Mouse (Mus musculus): ENCODE measurements at regions not wholly inside any gene's neighbourhood (a gene's known extent, or its start where the extent isn't known, plus 50 kb on each side); places are given as distances from the start of the nearest gene placed in this dataset.

DNA sequence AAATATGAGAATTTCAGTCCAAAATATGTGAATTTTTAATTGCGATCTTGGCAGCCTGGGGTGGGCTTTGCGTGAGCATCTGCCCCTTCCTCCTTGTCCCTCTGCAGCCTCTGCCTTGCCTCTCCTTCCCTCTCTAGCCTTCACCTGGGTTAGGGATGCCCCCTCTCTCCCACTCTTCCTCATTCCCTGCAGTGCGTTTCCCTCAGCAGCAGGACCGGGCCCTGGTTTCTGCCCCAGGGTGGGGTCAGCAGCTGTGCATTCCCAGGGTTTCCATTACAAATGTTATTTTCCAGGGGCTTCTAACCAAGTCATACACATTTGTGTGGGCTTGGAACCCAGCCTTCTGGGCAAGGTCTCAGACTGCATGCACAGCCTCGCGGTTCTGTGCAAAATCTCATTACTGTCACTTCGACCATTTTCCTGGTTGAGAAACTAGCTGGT lies 67.6 kb upstream of the Klhl29 start:
- ATAC-seq (no peak), DNase-seq (ENCODE audit: low read depth, low spot score) (no peak)
- TF ChIP-seq CTCF (IDR thresholded peaks at IDR 0.05): no peak
- ChIA-PET CTCF (interaction anchor here (1.0 kb wide), 1 partner anchor 11 kb away, joined by 3 read pairs; no protein-coding TSS in a partner anchor), POLR2A (no interaction called here)
- no peaks in the 10 kb centered on the region for H3K27me3 ChIP-seq
- in situ Hi-C loops (cut with MboI; ENCODE audit: low pct_unique_long_range_greater_than_20kb): no loop called here

DNA sequence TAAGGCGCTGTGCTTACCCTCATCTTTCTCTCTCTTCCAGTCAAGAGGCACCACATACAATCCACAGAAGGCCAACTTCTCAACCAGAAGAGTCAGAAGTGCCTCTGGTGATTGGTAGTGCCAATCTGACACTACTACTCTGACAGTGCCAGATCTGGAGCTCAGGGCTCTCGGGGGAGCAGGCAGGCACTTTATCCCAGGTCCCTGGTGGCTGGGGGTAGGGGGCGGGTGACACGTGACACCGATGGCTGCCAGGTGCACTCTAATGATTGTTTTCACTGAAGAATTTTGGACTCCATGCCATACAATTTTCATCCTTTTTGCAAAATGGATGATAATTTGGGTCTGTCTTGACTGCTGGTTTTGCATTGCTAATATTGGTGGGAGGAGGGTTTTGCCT lies 67.2 kb upstream of the Klhl29 start:
- ChIA-PET POLR2A (no interaction called here), CTCF (interaction anchor here (1.0 kb wide), 1 partner anchor 11 kb away, joined by 3 read pairs; no protein-coding TSS in a partner anchor)
- no peak for TF ChIP-seq CTCF (IDR thresholded peaks at IDR 0.05)
- in situ Hi-C loops (cut with MboI; ENCODE audit: low pct_unique_long_range_greater_than_20kb): no loop called here
- DNase-seq (ENCODE audit: low read depth, low spot score) (no peak), ATAC-seq (no peak)
- no peaks in the 10 kb centered on the region for H3K27me3 ChIP-seq

DNA sequence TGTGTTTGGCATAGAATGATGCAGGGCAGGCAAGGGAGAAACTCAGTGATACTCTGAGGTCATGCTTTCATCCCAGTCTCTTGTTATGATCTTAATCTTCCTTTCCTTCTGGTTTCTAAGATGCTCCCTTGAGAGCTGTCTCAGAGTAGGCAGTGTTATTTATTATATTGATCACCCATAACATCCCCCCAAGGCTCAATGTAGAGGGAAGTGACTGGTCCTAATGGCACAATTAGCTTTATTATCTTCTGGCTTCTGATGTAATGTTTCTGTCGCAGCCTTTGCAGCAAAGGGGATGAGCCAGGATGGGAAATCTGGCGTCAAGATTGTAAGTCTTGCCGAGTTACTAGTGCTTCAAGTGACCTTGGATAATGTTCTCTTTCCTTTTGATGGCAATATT lies 65.0 kb upstream of the Klhl29 start:
- no peaks in the 10 kb centered on the region for H3K27me3 ChIP-seq
- in situ Hi-C loops (cut with MboI; ENCODE audit: low pct_unique_long_range_greater_than_20kb): no loop called here
- DNase-seq (ENCODE audit: low read depth, low spot score) (no peak), ATAC-seq (no peak)
- CTCF ChIA-PET: no interaction called here
- POLR2A ChIA-PET: no interaction called here
- TF ChIP-seq CTCF (IDR thresholded peaks at IDR 0.05): no peak

DNA sequence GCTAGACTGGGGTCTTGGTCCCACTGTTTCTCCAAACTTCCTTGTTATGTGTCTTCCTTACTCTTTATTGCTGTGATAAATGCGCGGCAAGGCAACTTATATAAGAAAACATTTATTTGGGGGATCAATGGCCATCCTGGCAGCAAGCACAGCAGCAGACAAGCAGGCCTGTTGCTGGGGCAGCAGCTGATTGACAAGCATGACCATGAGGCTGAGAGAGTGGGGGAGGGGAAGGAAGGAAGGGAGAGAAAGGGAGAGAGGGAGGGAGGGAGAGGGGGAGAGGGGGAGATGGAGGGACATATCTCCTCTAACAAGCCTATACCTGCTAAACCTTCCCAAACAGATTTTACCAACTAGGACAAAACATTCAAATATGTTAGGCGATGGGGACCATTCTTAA lies 60.4 kb upstream of the Klhl29 start:
- no peak for TF ChIP-seq CTCF (IDR thresholded peaks at IDR 0.05)
- H3K27me3 ChIP-seq: no peaks in the 10 kb centered on the region
- CTCF ChIA-PET: no interaction called here
- no peak for ATAC-seq
- POLR2A ChIA-PET: no interaction called here
- in situ Hi-C loops (cut with MboI; ENCODE audit: low pct_unique_long_range_greater_than_20kb): no loop called here
- DNase-seq (ENCODE audit: low read depth, low spot score): no peak

DNA sequence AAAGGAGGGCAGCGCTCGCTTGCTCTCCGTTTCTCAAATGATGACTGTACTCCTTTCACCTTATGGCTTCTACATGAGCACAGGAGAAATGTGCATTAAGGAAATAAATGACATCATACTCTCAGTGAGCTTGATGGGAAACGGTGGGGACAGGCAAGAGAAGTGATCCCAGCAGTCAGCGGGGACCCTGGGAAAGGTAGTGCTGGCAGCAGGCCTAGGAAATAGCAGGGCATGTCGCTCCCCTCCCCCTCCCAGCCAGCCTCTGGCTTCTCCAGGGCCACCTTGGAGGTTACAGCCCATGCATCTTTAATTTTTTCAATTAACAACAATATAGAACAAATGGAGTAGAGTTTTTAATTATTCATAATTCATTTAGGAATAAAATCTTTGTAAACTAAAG lies 58.6 kb upstream of the Klhl29 start:
- no peaks in the 10 kb centered on the region for H3K27me3 ChIP-seq
- in situ Hi-C loops (cut with MboI; ENCODE audit: low pct_unique_long_range_greater_than_20kb): no loop called here
- CTCF ChIA-PET: no interaction called here
- ATAC-seq: no peak
- POLR2A ChIA-PET: no interaction called here
- DNase-seq (ENCODE audit: low read depth, low spot score): no peak
- TF ChIP-seq CTCF (IDR thresholded peaks at IDR 0.05): no peak

DNA sequence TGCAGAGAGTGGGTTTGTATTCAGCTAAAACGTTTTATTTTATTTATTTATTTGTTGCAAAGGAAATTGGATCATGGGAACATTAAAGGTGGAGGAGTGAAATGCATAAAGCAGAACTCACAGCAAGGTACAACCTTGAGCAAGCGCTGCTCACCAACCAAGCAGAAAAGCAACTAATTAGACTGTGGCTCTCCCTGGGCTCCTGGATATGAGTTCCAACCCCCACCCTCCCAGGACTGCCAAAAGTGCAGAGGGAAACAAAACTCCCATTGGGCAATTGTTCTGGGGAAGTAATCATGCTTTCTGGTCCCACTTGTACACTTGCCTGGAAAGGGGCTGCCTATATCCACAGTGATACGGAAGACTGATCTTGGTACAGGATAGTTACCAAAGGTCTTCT lies 57.2 kb upstream of the Klhl29 start:
- DNase-seq (ENCODE audit: low read depth, low spot score) (no peak), ATAC-seq (no peak)
- TF ChIP-seq CTCF (IDR thresholded peaks at IDR 0.05): no peak
- H3K27me3 ChIP-seq: no peaks in the 10 kb centered on the region
- in situ Hi-C loops (cut with MboI; ENCODE audit: low pct_unique_long_range_greater_than_20kb): no loop called here
- ChIA-PET CTCF (interaction anchor here (1.3 kb wide), 1 partner anchor 10 kb away, joined by 3 read pairs; no protein-coding TSS in a partner anchor), POLR2A (no interaction called here)

DNA sequence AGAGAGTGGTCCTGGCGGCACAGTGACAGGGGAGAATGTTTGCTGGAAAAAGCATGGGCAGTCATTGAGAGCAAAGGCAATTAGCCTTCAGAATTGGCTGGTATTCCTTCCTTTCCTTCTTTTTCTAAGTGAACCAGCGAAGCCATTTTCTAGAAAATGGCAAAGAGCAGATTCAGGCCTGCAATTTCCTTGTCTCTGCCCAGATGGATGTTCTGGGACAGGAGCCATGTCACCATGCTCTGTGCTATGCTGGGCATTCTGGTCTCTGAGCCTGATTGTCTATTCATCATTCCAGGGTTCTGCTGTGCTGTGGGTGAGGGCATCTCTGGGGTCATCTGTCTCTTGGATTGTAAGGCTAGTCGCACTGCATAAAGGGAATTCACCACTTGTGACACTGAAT lies 53.3 kb upstream of the Klhl29 start:
- ChIA-PET POLR2A (no interaction called here), CTCF (interaction anchor here (1.0 kb wide), 1 partner anchor 18 kb away, joined by 3 read pairs; no protein-coding TSS in a partner anchor)
- H3K27me3 ChIP-seq: no peaks in the 10 kb centered on the region
- in situ Hi-C loops (cut with MboI; ENCODE audit: low pct_unique_long_range_greater_than_20kb): no loop called here
- no peak for TF ChIP-seq CTCF (IDR thresholded peaks at IDR 0.05)
- DNase-seq (ENCODE audit: low read depth, low spot score) (no peak), ATAC-seq (no peak)

Data from Patski (cell line).